Mouse (Mus musculus): ENCODE measurements around the gene Lcn4.

DNA sequence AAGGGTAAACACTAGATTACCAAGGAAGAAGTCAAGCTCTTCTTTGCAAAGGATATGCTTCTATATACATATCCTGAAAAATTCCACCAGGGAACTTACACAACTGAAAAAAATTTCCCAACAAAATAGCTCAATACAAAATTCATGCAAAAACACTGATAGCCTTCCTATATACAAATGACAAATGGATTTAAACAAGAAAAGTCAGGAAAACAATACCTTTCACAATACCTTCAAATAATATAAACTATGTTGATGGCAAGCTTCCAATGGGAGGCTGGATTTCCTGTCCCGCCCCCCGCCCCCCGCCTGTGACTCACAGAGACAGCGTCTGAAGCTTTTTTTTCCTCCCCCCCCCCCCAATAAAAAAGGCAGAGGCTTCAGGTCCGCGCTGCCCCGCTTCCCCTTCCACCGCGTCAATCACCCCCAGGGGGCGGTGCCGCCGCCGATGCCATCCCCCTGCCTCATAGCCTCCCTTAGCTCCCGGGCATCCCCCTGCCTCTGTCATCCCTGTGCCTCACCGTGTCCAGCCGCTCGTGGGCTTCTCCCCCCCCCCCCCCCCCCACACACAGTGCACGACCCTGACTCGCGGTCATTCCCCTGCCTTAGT, 9.8 kb downstream of the Lcn4 start:
- TF ChIP-seq USF1 (IDR thresholded peaks at IDR 0.05; ENCODE audit: low read depth), result no peak
- no peak for TF ChIP-seq CTCF (IDR thresholded peaks at IDR 0.05; ENCODE audit: control insufficient read depth, insufficient read depth, insufficient read length)
- TF ChIP-seq MYOG (IDR thresholded peaks at IDR 0.05; ENCODE audit: control insufficient read depth, extremely low read depth, insufficient read length), result no peak
- no peak for TF ChIP-seq MAX (IDR thresholded peaks at IDR 0.05)
- no peak for TF ChIP-seq MYOD1 (IDR thresholded peaks at IDR 0.05; ENCODE audit: control insufficient read depth, insufficient read length, low read depth)
